Mouse (Mus musculus): ENCODE measurements around the gene Hexa. TPM values are rescaled to one million over a fixed set of nuclear protein-coding genes. Genes with fewer than 3 reads are reported as not detected.

The Hexa gene
- polyA plus RNA-seq, 1 experiment from 2014 or later: 87.9 TPM

- Histone ChIP-seq H3K4me1 (ENCODE audit: control insufficient read depth, insufficient read depth, low read length) (no peaks in the 10 kb centered on the region), H3K9ac (ENCODE audit: low read length) (no peak overlapping the region), H3K27me3 (ENCODE audit: control insufficient read depth, insufficient read depth, low read length) (no peaks in the 10 kb centered on the region), H3K36me3 (ENCODE audit: control insufficient read depth, insufficient read depth, low read length) (no peaks in the 10 kb centered on the region), H3K4me3 (replicated peaks; ENCODE audit: low read length) (no peak overlapping the region), H3K4me2 (ENCODE audit: low read depth, low read length) (no peak overlapping the region), H3K9me3 (replicated peaks; ENCODE audit: control insufficient read depth, low read length) (no peaks in the 10 kb centered on the region), H3K27ac (ENCODE audit: low read length) (no peak overlapping the region)
- ATAC-seq (ENCODE audit: insufficient read depth, low FRiP score): no peak
- WGBS: 66% methylated on average over 2 of the region's 2 CpGs
Observed at GRCm38 (mm10) chr9:59571852-59572251, 32.5 kb downstream of the Hexa start.

DNA sequence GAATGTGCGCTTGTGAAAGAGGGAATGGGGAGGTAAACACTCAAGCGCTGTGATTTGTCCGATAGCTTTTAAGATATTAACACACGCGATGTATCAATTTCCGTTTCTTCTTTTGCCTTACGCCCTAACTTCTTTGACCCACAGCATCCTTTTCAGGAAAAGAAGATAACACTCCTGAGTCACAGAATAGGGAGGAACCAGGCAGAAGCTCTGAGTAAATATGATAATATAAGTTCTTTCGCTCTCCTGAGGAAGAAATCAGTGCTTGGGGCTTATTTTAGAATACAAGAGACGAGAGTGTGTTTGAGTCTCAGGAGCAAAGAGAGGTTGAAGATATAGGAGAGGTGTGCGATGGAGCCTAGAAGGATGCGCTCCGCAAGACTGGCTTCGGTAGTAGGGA is 38.1 kb downstream of the Hexa start:
- WGBS: 12% methylated on average over 13 of the region's 13 CpGs

GRCm38 (mm10) chr9:59577844-59578504 is 38.6 kb downstream of the Hexa start, which contains the start of gene Celf6:
TSS of gene Celf6 (plus strand) at chr9:59577917.
- peak; percentile 98 for ATAC-seq (ENCODE audit: insufficient read depth, low FRiP score)
- peak within 1 kb of the TSS; percentile 46 for H3K4me3 ChIP-seq (replicated peaks; ENCODE audit: low read length)

More for the DNA sequence above, 38.1 kb downstream of the Hexa start:
- Histone ChIP-seq H3K27ac (ENCODE audit: low read length) (no peak overlapping the region), H3K4me3 (replicated peaks; ENCODE audit: low read length) (peak overlapping the region; percentile 46), H3K27me3 (ENCODE audit: control insufficient read depth, insufficient read depth, low read length) (0 out of 2 replicates have a peak, but pooled peaks cover 3% of the 10 kb centered on the region), H3K9ac (ENCODE audit: low read length) (no peak overlapping the region), H3K36me3 (ENCODE audit: control insufficient read depth, insufficient read depth, low read length) (no peaks in the 10 kb centered on the region), H3K4me2 (ENCODE audit: low read depth, low read length) (peak overlapping the region; percentile 61), H3K4me1 (ENCODE audit: control insufficient read depth, insufficient read depth, low read length) (peaks cover 5% of the 10 kb centered on the region; the same call in 1 of the 2 replicates), H3K9me3 (replicated peaks; ENCODE audit: control insufficient read depth, low read length) (no peaks in the 10 kb centered on the region)
- ATAC-seq (ENCODE audit: insufficient read depth, low FRiP score): no peak

DNA sequence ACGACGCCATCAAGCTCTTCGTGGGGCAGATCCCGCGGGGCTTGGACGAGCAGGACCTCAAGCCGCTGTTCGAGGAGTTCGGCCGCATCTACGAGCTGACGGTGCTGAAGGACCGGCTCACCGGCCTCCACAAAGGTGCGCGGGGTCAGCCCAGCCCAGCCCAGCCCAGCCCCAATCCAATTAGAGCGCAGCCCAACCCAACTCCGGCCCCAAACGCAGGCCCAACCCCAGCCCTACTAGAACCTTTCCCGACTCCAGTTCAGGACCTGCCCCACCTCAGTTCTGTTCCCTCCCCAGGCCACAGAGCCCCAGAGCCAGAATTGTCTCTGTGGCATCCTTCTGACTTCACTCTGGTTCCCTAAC is 39.1 kb downstream of the Hexa start:
- H3K4me3 ChIP-seq (replicated peaks; ENCODE audit: low read length): peak overlapping the region; percentile 46
- 0 out of 2 replicates have a peak, but pooled peaks cover 3% of the 10 kb centered on the region for H3K27me3 ChIP-seq (ENCODE audit: control insufficient read depth, insufficient read depth, low read length)
- no peaks in the 10 kb centered on the region for H3K36me3 ChIP-seq (ENCODE audit: control insufficient read depth, insufficient read depth, low read length)
- no peak overlapping the region for H3K9ac ChIP-seq (ENCODE audit: low read length)
- peak overlapping the region; percentile 61 for H3K4me2 ChIP-seq (ENCODE audit: low read depth, low read length)
- ATAC-seq (ENCODE audit: insufficient read depth, low FRiP score): peak; percentile 41
- peaks cover 5% of the 10 kb centered on the region; the same call in 1 of the 2 replicates for H3K4me1 ChIP-seq (ENCODE audit: control insufficient read depth, insufficient read depth, low read length)
- no peak overlapping the region for H3K27ac ChIP-seq (ENCODE audit: low read length)
- WGBS: under 1% methylated on average over 20 of the region's 20 CpGs
- H3K9me3 ChIP-seq (replicated peaks; ENCODE audit: control insufficient read depth, low read length): no peaks in the 10 kb centered on the region

More at GRCm38 (mm10) chr9:59577844-59578504, 38.6 kb downstream of the Hexa start, which contains the start of gene Celf6:
- Histone ChIP-seq H3K9me3 (replicated peaks; ENCODE audit: control insufficient read depth, low read length) (no peaks in the 10 kb centered on the region), H3K9ac (ENCODE audit: low read length) (no peak within 1 kb of the TSS), H3K27ac (ENCODE audit: low read length) (no peak within 1 kb of the TSS), H3K36me3 (ENCODE audit: control insufficient read depth, insufficient read depth, low read length) (no peaks in the 10 kb centered on the region), H3K27me3 (ENCODE audit: control insufficient read depth, insufficient read depth, low read length) (0 out of 2 replicates have a peak, but pooled peaks cover 3% of the 10 kb centered on the region), H3K4me1 (ENCODE audit: control insufficient read depth, insufficient read depth, low read length) (peaks cover 5% of the 10 kb centered on the region; the same call in 1 of the 2 replicates), H3K4me2 (ENCODE audit: low read depth, low read length) (peak within 1 kb of the TSS; percentile 61)
- WGBS: under 1% methylated on average over 55 of the region's 61 CpGs

GRCm38 (mm10) chr9:59584871-59585308 is 45.5 kb downstream of the Hexa start:
- Histone ChIP-seq H3K36me3 (ENCODE audit: control insufficient read depth, insufficient read depth, low read length) (no peaks in the 10 kb centered on the region), H3K4me2 (ENCODE audit: low read depth, low read length) (peak overlapping the region; percentile 63), H3K27ac (ENCODE audit: low read length) (no peak overlapping the region), H3K9me3 (replicated peaks; ENCODE audit: control insufficient read depth, low read length) (no peaks in the 10 kb centered on the region), H3K4me3 (replicated peaks; ENCODE audit: low read length) (peak overlapping the region; percentile 44), H3K27me3 (ENCODE audit: control insufficient read depth, insufficient read depth, low read length) (peaks cover 3% of the 10 kb centered on the region; the same call in 1 of the 2 replicates), H3K4me1 (ENCODE audit: control insufficient read depth, insufficient read depth, low read length) (0 out of 2 replicates have a peak, but pooled peaks cover 4% of the 10 kb centered on the region), H3K9ac (ENCODE audit: low read length) (peak overlapping the region; percentile 57)
- WGBS: 5% methylated on average over 13 of the region's 13 CpGs
- ATAC-seq (ENCODE audit: insufficient read depth, low FRiP score): peak; percentile 62; the same call in 1 of the 2 replicates

DNA sequence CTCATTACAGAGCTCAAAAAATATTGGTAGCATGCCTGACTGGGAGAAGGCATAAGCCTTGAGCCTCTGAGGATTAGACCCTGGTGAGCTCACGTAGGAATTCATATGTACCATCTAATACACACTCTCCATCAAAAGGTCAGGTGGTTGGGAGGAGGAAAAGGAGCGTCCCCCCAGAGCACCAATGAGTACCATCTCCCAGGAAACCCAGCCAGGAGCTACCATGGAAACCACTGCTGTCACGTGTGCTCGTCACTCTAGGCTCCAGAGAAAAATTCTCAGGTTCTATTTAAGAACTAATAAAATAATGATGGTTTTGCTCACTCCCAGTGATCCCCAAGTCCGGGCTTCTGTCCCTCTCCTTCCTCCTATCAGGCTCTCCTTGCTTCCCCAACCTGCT is 48.9 kb downstream of the Hexa start:
- Histone ChIP-seq H3K4me3 (replicated peaks; ENCODE audit: low read length) (no peak overlapping the region), H3K27ac (ENCODE audit: low read length) (no peak overlapping the region), H3K9ac (ENCODE audit: low read length) (no peak overlapping the region), H3K4me2 (ENCODE audit: low read depth, low read length) (no peak overlapping the region), H3K9me3 (replicated peaks; ENCODE audit: control insufficient read depth, low read length) (no peaks in the 10 kb centered on the region), H3K27me3 (ENCODE audit: control insufficient read depth, insufficient read depth, low read length) (no peaks in the 10 kb centered on the region; the same call in 1 of the 2 replicates), H3K4me1 (ENCODE audit: control insufficient read depth, insufficient read depth, low read length) (0 out of 2 replicates have a peak, but pooled peaks cover 4% of the 10 kb centered on the region), H3K36me3 (ENCODE audit: control insufficient read depth, insufficient read depth, low read length) (no peaks in the 10 kb centered on the region)
- no peak for ATAC-seq (ENCODE audit: insufficient read depth, low FRiP score)
- WGBS: 66% methylated on average over 5 of the region's 5 CpGs

DNA sequence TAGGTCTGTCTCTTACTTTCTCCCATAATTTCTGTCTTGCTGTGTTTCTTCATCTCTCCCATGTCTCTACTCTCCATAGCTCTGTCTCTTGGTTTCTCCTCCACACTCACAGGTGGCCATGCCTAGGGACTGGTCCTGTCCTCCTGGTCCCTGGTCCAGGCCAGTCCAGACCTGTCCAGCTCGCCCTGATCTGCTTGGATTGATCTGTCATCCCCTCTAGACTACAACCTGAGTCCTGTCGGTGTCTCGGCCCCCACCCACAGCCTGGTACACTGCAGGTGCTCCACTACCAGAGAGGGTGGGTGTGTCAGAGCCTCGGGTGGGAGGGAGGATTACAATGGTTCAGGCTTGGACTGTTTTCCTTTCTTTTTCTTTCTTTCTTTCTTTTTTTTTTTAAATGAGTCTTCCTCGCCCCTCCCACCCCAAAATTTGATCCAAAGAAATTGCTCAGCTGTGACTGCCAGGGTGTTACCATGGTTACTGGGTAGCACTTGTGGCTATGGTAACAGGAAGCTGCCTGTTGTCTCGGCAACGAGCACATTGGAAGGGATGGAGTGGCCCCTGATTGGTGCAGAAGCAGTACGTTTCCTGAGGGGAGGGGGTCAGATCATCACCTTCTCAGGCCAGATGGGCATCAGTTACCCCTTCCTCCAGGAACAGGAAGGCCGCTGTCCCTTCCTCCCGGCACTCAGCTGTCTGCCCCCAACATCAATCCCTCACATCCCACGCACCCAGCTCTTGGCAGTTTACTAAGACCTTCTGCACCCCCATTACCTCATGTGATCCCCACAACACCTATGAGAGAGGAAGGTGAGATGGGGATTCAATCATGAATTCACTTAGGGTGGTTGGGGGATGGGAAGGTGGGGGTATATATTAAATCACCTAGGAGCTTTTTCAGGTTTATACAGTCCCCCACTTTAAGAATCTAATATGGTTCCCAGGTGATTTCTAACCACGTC is 49.7 kb downstream of the Hexa start:
- Histone ChIP-seq H3K9ac (ENCODE audit: low read length) (no peak overlapping the region), H3K4me3 (replicated peaks; ENCODE audit: low read length) (no peak overlapping the region), H3K36me3 (ENCODE audit: control insufficient read depth, insufficient read depth, low read length) (no peaks in the 10 kb centered on the region), H3K9me3 (replicated peaks; ENCODE audit: control insufficient read depth, low read length) (no peaks in the 10 kb centered on the region), H3K4me2 (ENCODE audit: low read depth, low read length) (no peak overlapping the region), H3K27ac (ENCODE audit: low read length) (no peak overlapping the region), H3K27me3 (ENCODE audit: control insufficient read depth, insufficient read depth, low read length) (no peaks in the 10 kb centered on the region; the same call in 1 of the 2 replicates), H3K4me1 (ENCODE audit: control insufficient read depth, insufficient read depth, low read length) (0 out of 2 replicates have a peak, but pooled peaks cover 4% of the 10 kb centered on the region)
- 43% methylated on average over 12 of the region's 12 CpGs for WGBS
- ATAC-seq (ENCODE audit: insufficient read depth, low FRiP score): no peak; the same call in 1 of the 2 replicates

DNA sequence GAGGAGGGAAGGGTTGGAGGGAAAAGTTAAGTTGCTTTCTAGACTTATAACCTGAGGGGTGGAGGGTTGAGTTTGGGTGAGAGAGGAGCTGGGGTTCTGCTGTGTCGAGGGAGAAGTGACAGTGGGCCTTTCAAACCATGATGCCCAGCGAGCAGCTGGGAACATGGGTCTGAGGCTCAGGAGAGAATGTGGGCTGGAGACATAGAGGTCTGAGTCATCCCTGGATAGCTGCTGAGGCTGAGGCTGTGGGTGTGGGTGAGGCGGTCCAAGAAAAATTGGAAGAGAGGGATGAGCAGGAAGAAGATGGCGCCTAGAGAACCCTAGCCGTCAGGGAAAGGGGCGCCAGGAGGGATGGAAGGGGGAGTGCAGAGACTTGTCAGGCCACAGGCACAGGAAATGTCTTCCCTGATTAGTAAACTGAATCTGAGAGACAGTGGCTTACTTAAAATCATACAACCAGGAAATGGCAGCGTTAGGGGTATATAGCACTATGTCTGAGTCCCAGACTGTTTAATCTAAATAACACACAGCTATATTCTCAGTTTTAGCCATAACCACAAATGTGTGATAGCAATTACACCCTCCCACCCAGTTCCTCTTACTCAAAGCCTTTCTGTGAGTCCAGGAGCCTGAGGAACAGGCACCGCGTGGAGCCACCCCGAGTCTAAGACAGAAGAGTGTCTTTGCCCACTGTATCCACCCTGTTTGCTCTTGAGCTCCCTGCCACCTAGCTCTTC is 50.5 kb downstream of the Hexa start:
- H3K36me3 ChIP-seq (ENCODE audit: control insufficient read depth, insufficient read depth, low read length): no peaks in the 10 kb centered on the region
- 72% methylated on average over 10 of the region's 10 CpGs for WGBS
- H3K4me2 ChIP-seq (ENCODE audit: low read depth, low read length): no peak overlapping the region
- H3K4me1 ChIP-seq (ENCODE audit: control insufficient read depth, insufficient read depth, low read length): 0 out of 2 replicates have a peak, but pooled peaks cover 3% of the 10 kb centered on the region
- no peak overlapping the region for H3K9ac ChIP-seq (ENCODE audit: low read length)
- no peak for ATAC-seq (ENCODE audit: insufficient read depth, low FRiP score)
- no peaks in the 10 kb centered on the region for H3K9me3 ChIP-seq (replicated peaks; ENCODE audit: control insufficient read depth, low read length)
- H3K4me3 ChIP-seq (replicated peaks; ENCODE audit: low read length): no peak overlapping the region
- no peak overlapping the region for H3K27ac ChIP-seq (ENCODE audit: low read length)
- no peaks in the 10 kb centered on the region; the same call in 1 of the 2 replicates for H3K27me3 ChIP-seq (ENCODE audit: control insufficient read depth, insufficient read depth, low read length)
